Mouse (Mus musculus) heart, adult 2 months (tissue): ENCODE results near the gene Mcmbp.

Experiments used
- CTCF ChIP-seq: fragments of 200-600 bp; IDR thresholded peaks from 2 replicates; pipeline ENCODE4 v1.8.1; 2022; ENCODE audit warnings: antibody characterized with exemption, mild to moderate bottlenecking, moderate library complexity
- EP300 ChIP-seq: fragments of 200-500 bp; IDR thresholded peaks from 2 replicates; pipeline ENCODE4 v1.6.1; 2011; ENCODE audit warnings: low read depth, low read length, control low read depth; ENCODE audit not compliant: insufficient read depth
- POLR2A ChIP-seq: fragments of 200-500 bp; IDR thresholded peaks from 2 replicates; pipeline ENCODE4 v1.6.1; 2011; ENCODE audit warnings: mild to moderate bottlenecking, low read depth, low read length, control low read depth; ENCODE audit not compliant: insufficient read depth

GRCm38 (mm10) chr7:128724761-128725160 lies 15.5 kb downstream of the Mcmbp start:
- peak; percentile 89 for TF ChIP-seq CTCF
- TF ChIP-seq POLR2A, result no peak
- no peak for TF ChIP-seq EP300
